Mouse (Mus musculus) intestine, embryonic 15.5 days (tissue): Measurements from ENCODE around the gene Tnnc1. TPM values are rescaled to one million over a fixed set of nuclear protein-coding genes. Genes with fewer than 3 reads are reported as not detected.
A peak's percentile ranks its signal among the peaks of the same experiment; 100 is the strongest.

Experiments used
- ATAC-seq: fragments of 200-750 bp; cut with Nextera tagmentation; 2 replicates; pipeline ENCODE4 v1.8.0; 2017; ENCODE audit warnings: moderate TSS enrichment, moderate library complexity
- H3K27ac ChIP-seq: fragments of 300-500 bp; sonication (generic); 2 replicates; pipeline ENCODE4 v1.5.1; 2015; ENCODE audit warnings: mild to moderate bottlenecking, inconsistent platforms
- H3K27me3 ChIP-seq: fragments of 300-500 bp; sonication (generic); replicated peaks from 2 replicates; pipeline ENCODE4 v1.6.1; 2015; ENCODE audit warnings: inconsistent platforms
- H3K36me3 ChIP-seq: fragments of 300-500 bp; sonication (generic); 2 replicates; pipeline ENCODE4 v1.6.1; 2015; ENCODE audit warnings: inconsistent platforms
- H3K4me1 ChIP-seq: fragments of 300-500 bp; sonication (generic); replicated peaks from 2 replicates; pipeline ENCODE4 v1.6.1; 2015; ENCODE audit warnings: inconsistent platforms
- H3K4me2 ChIP-seq: fragments of 300-500 bp; sonication (generic); replicated peaks from 2 replicates; pipeline ENCODE4 v1.6.1; 2015; ENCODE audit warnings: mild to moderate bottlenecking, inconsistent platforms
- H3K4me3 ChIP-seq: fragments of 300-500 bp; sonication (generic); replicated peaks from 2 replicates; pipeline ENCODE4 v1.5.1; 2015; ENCODE audit warnings: inconsistent platforms
- H3K9ac ChIP-seq: fragments of 300-500 bp; sonication (generic); 2 replicates; pipeline ENCODE4 v1.6.1; 2015; ENCODE audit warnings: inconsistent platforms
- H3K9me3 ChIP-seq: fragments of 300-500 bp; sonication (generic); 2 replicates; pipeline ENCODE4 v1.6.1; 2016; ENCODE audit warnings: inconsistent platforms
- WGBS: fragments of 180-500 bp; shearing (Covaris S2); methylation state at CpG from one replicate; pipeline ENCODE4 v1.1.7; 2015; 5-methylcytosine and 5-hydroxymethylcytosine counted together
- polyA plus RNA-seq: library from polyadenylated mRNA; unstranded; fragments of >200 nt; fragmentation: Nextera tagmentation; extraction: Ambion mirVana; gene quantifications from 2 replicates; pipeline ENCODE4 v1.2.1, GENCODE M21; 2015

Tnnc1 gene
- polyA plus RNA-seq, 1 experiment from 2014 or later, result 6.4 TPM

- WGBS, result 2% methylated on average over 39 of the region's 39 CpGs
- peak overlapping the region; percentile 95 for H3K9ac ChIP-seq
- no peaks in the 10 kb centered on the region for H3K9me3 ChIP-seq
- H3K36me3 ChIP-seq, result peaks cover 25% of the 10 kb centered on the region; the same call in 1 of the 2 replicates
- H3K4me3 ChIP-seq, result peak overlapping the region; percentile 77
- peak overlapping the region; percentile 92 for H3K27ac ChIP-seq
- H3K27me3 ChIP-seq, result no peaks in the 10 kb centered on the region
- peaks cover 12% of the 10 kb centered on the region for H3K4me1 ChIP-seq
- ATAC-seq, result peak; percentile 67
- H3K4me2 ChIP-seq, result peak overlapping the region; percentile 88
Observed at GRCm38 (mm10) chr14:31205562-31206467, 2.3 kb upstream of the Tnnc1 start.

- peak overlapping the region; percentile 77 for H3K4me3 ChIP-seq
- no peaks in the 10 kb centered on the region for H3K27me3 ChIP-seq
- under 1% methylated on average over 48 of the region's 48 CpGs for WGBS
- H3K36me3 ChIP-seq, result peaks cover 22% of the 10 kb centered on the region; the same call in 1 of the 2 replicates
- H3K4me2 ChIP-seq, result peak overlapping the region; percentile 88
- ATAC-seq, result peak; percentile 81
- H3K9ac ChIP-seq, result peak overlapping the region; percentile 95
- H3K27ac ChIP-seq, result peak overlapping the region; percentile 92
- H3K9me3 ChIP-seq, result no peaks in the 10 kb centered on the region
- peaks cover 12% of the 10 kb centered on the region for H3K4me1 ChIP-seq
Observed at GRCm38 (mm10) chr14:31206472-31206981, 1.6 kb upstream of the Tnnc1 start.

- Histone ChIP-seq H3K4me3 (peak overlapping the region; percentile 77), H3K9ac (peak overlapping the region; percentile 95; the same call in 1 of the 2 replicates), H3K9me3 (no peaks in the 10 kb centered on the region), H3K27ac (0 out of 2 replicates have a peak overlapping the region, but pooled peaks have one; percentile 92), H3K36me3 (0 out of 2 replicates have a peak, but pooled peaks cover 15% of the 10 kb centered on the region), H3K4me2 (peak overlapping the region; percentile 88), H3K27me3 (no peaks in the 10 kb centered on the region), H3K4me1 (peaks cover 12% of the 10 kb centered on the region)
- peak; percentile 26 for ATAC-seq
- 79% methylated on average over 13 of the region's 13 CpGs for WGBS
Observed at GRCm38 (mm10) chr14:31207070-31207830, 862 bp upstream of the Tnnc1 start.

- H3K4me3 ChIP-seq, result no peak overlapping the region
- H3K27ac ChIP-seq, result no peak overlapping the region
- H3K4me1 ChIP-seq, result peaks cover 18% of the 10 kb centered on the region
- H3K36me3 ChIP-seq, result no peaks in the 10 kb centered on the region
- no peaks in the 10 kb centered on the region for H3K27me3 ChIP-seq
- no peaks in the 10 kb centered on the region for H3K9me3 ChIP-seq
- no peak overlapping the region for H3K4me2 ChIP-seq
- H3K9ac ChIP-seq, result no peak overlapping the region
- no peak for ATAC-seq
- 65% methylated on average over 4 of the region's 4 CpGs for WGBS
Observed at GRCm38 (mm10) chr14:31209133-31209557, 1.0 kb downstream of the Tnnc1 start.

- H3K4me1 ChIP-seq, result peaks cover 12% of the 10 kb centered on the region
- no peak for ATAC-seq
- no peak overlapping the region for H3K4me2 ChIP-seq
- H3K9ac ChIP-seq, result no peak overlapping the region
- no peak overlapping the region for H3K27ac ChIP-seq
- H3K9me3 ChIP-seq, result no peaks in the 10 kb centered on the region
- H3K4me3 ChIP-seq, result no peak overlapping the region
- H3K36me3 ChIP-seq, result no peaks in the 10 kb centered on the region
- 88% methylated on average over 6 of the region's 6 CpGs for WGBS
- H3K27me3 ChIP-seq, result no peaks in the 10 kb centered on the region
Observed at GRCm38 (mm10) chr14:31211854-31212253, 3.7 kb downstream of the Tnnc1 start.

GRCm38 (mm10) chr14:31212499-31212898 lies 4.4 kb downstream of the Tnnc1 start:
- no peak for ATAC-seq
- 67% methylated on average over 3 of the region's 3 CpGs for WGBS

GRCm38 (mm10) chr14:31213868-31214267 lies 5.8 kb downstream of the Tnnc1 start:
- no peak for ATAC-seq
- no peak overlapping the region for H3K4me2 ChIP-seq
- no peak overlapping the region for H3K4me3 ChIP-seq
- peaks cover 15% of the 10 kb centered on the region for H3K4me1 ChIP-seq
- WGBS, result 67% methylated on average over 8 of the region's 8 CpGs
- H3K9ac ChIP-seq, result no peak overlapping the region
- no peaks in the 10 kb centered on the region for H3K9me3 ChIP-seq
- H3K27me3 ChIP-seq, result no peaks in the 10 kb centered on the region
- H3K27ac ChIP-seq, result no peak overlapping the region
- H3K36me3 ChIP-seq, result no peaks in the 10 kb centered on the region

More at GRCm38 (mm10) chr14:31212499-31212898, 4.4 kb downstream of the Tnnc1 start:
- H3K9me3 ChIP-seq, result no peaks in the 10 kb centered on the region
- 0 out of 2 replicates have a peak overlapping the region, but pooled peaks have one; percentile 17 for H3K27ac ChIP-seq
- H3K9ac ChIP-seq, result no peak overlapping the region
- H3K36me3 ChIP-seq, result no peaks in the 10 kb centered on the region
- no peak overlapping the region for H3K4me2 ChIP-seq
- peaks cover 10% of the 10 kb centered on the region for H3K4me1 ChIP-seq
- no peak overlapping the region for H3K4me3 ChIP-seq
- H3K27me3 ChIP-seq, result no peaks in the 10 kb centered on the region

- H3K27ac ChIP-seq, result no peak overlapping the region
- no peaks in the 10 kb centered on the region for H3K27me3 ChIP-seq
- peaks cover 15% of the 10 kb centered on the region for H3K4me1 ChIP-seq
- no peaks in the 10 kb centered on the region for H3K9me3 ChIP-seq
- no peak overlapping the region for H3K4me2 ChIP-seq
- H3K36me3 ChIP-seq, result no peaks in the 10 kb centered on the region
- no peak overlapping the region for H3K9ac ChIP-seq
- 76% methylated on average over 3 of the region's 3 CpGs for WGBS
- no peak for ATAC-seq
- H3K4me3 ChIP-seq, result no peak overlapping the region
Observed at GRCm38 (mm10) chr14:31214684-31215083, 6.6 kb downstream of the Tnnc1 start.

- Histone ChIP-seq H3K27me3 (no peaks in the 10 kb centered on the region), H3K4me2 (no peak overlapping the region), H3K4me3 (no peak overlapping the region), H3K9me3 (no peaks in the 10 kb centered on the region), H3K36me3 (no peaks in the 10 kb centered on the region), H3K4me1 (peaks cover 15% of the 10 kb centered on the region), H3K27ac (no peak overlapping the region), H3K9ac (0 out of 2 replicates have a peak overlapping the region, but pooled peaks have one; percentile 8)
- peak; percentile 52 for ATAC-seq
- 32% methylated on average over 15 of the region's 15 CpGs for WGBS
Observed at GRCm38 (mm10) chr14:31215157-31216002, 7.3 kb downstream of the Tnnc1 start.

- H3K36me3 ChIP-seq, result no peaks in the 10 kb centered on the region
- WGBS, result 76% methylated on average over 2 of the region's 2 CpGs
- H3K27me3 ChIP-seq, result no peaks in the 10 kb centered on the region
- 0 out of 2 replicates have a peak within 1 kb of the TSS, but pooled peaks have one; percentile 8 for H3K9ac ChIP-seq
- H3K4me3 ChIP-seq, result no peak within 1 kb of the TSS
- H3K4me1 ChIP-seq, result peaks cover 15% of the 10 kb centered on the region
- ATAC-seq, result no peak
- H3K27ac ChIP-seq, result 0 out of 2 replicates have a peak within 1 kb of the TSS, but pooled peaks have one; percentile 22
- H3K4me2 ChIP-seq, result peak within 1 kb of the TSS; percentile 48
- H3K9me3 ChIP-seq, result no peaks in the 10 kb centered on the region
Observed at GRCm38 (mm10) chr14:31216846-31217245, 8.7 kb downstream of the Tnnc1 start, which contains the start of gene Nisch. Gene Nisch, minus strand, starts transcription at chr14:31216946.

GRCm38 (mm10) chr14:31217666-31218065 lies 9.6 kb downstream of the Tnnc1 start, which contains the start of gene Sema3g:
Gene Sema3g, plus strand, starts transcription at chr14:31217860.
- H3K9me3 ChIP-seq, result no peaks in the 10 kb centered on the region
- H3K9ac ChIP-seq, result no peak within 1 kb of the TSS
- H3K4me1 ChIP-seq, result peaks cover 11% of the 10 kb centered on the region
- ATAC-seq, result peak; percentile 80
- no peaks in the 10 kb centered on the region for H3K27me3 ChIP-seq
- no peaks in the 10 kb centered on the region for H3K36me3 ChIP-seq
- WGBS, result 13% methylated on average over 11 of the region's 11 CpGs
- 0 out of 2 replicates have a peak within 1 kb of the TSS, but pooled peaks have one; percentile 22 for H3K27ac ChIP-seq
- no peak within 1 kb of the TSS for H3K4me3 ChIP-seq
- H3K4me2 ChIP-seq, result peak within 1 kb of the TSS; percentile 48
